Mouse (Mus musculus) E14TG2a.4 (cell line): Measurements from ENCODE around the gene Stx18.

Source experiments
- H3K27me3 ChIP-seq: 2 replicates; pipeline ENCODE4 v1.6.1; 2014; ENCODE audit warnings: low read length, control low read depth; ENCODE audit not compliant: insufficient read depth
- H3K36me3 ChIP-seq: 2 replicates; pipeline ENCODE4 v1.6.1; 2014; ENCODE audit warnings: low read length, control low read depth; ENCODE audit not compliant: insufficient read depth
- H3K4me1 ChIP-seq: replicated peaks from 2 replicates; pipeline ENCODE4 v1.6.1; 2014; ENCODE audit warnings: low read depth, low read length, control low read depth
- H3K4me3 ChIP-seq: replicated peaks from 2 replicates; pipeline ENCODE4 v1.5.1; 2014; ENCODE audit warnings: mild to moderate bottlenecking, low read length
- H3K9me3 ChIP-seq: 2 replicates; pipeline ENCODE4 v1.6.1; 2014; ENCODE audit warnings: low read length, control low read depth
- CTCF ChIP-seq: conservative IDR thresholded peaks from 2 replicates; pipeline ENCODE4 v1.5.1; 2014; ENCODE audit warnings: low read length
- NANOG ChIP-seq: IDR thresholded peaks from 2 replicates; pipeline ENCODE4 v1.6.1; 2014; ENCODE audit warnings: borderline replicate concordance, low read length, mixed read lengths
- POU5F1 ChIP-seq: IDR thresholded peaks from 2 replicates; pipeline ENCODE4 v1.6.1; 2014; ENCODE audit warnings: low read length, borderline replicate concordance

The Stx18 gene

GRCm38 (mm10) chr5:38157481-38158020 is 119.0 kb downstream of the Stx18 start:
- TF ChIP-seq CTCF (no peak), POU5F1 (no peak)
- H3K9me3 ChIP-seq: peaks cover 21% of the 10 kb centered on the region

GRCm38 (mm10) chr5:38158501-38158946 is 120.0 kb downstream of the Stx18 start:
- no peaks in the 10 kb centered on the region for H3K36me3 ChIP-seq
- TF ChIP-seq NANOG: no peak
- H3K27me3 ChIP-seq: peaks cover 84% of the 10 kb centered on the region
- peaks cover 20% of the 10 kb centered on the region for H3K9me3 ChIP-seq
- peaks cover 15% of the 10 kb centered on the region for H3K4me1 ChIP-seq
- peak overlapping the region; percentile 81 for H3K4me3 ChIP-seq

More at GRCm38 (mm10) chr5:38157481-38158020, 119.0 kb downstream of the Stx18 start:
- Histone ChIP-seq H3K4me3 (no peak overlapping the region), H3K36me3 (no peaks in the 10 kb centered on the region), H3K27me3 (peaks cover 78% of the 10 kb centered on the region), H3K4me1 (peaks cover 15% of the 10 kb centered on the region)

- peaks cover 89% of the 10 kb centered on the region for H3K27me3 ChIP-seq
- H3K36me3 ChIP-seq: no peaks in the 10 kb centered on the region
- peaks cover 15% of the 10 kb centered on the region for H3K9me3 ChIP-seq
- TF ChIP-seq CTCF (no peak), NANOG (no peak), POU5F1 (no peak)
- H3K4me1 ChIP-seq: peaks cover 15% of the 10 kb centered on the region
- peak overlapping the region; percentile 81 for H3K4me3 ChIP-seq
Observed at GRCm38 (mm10) chr5:38158947-38159633, 120.5 kb downstream of the Stx18 start.

- Histone ChIP-seq H3K36me3 (no peaks in the 10 kb centered on the region), H3K27me3 (peaks cover 96% of the 10 kb centered on the region), H3K4me3 (peak within 1 kb of the TSS; percentile 81), H3K9me3 (peaks cover 7% of the 10 kb centered on the region), H3K4me1 (peaks cover 15% of the 10 kb centered on the region)
- TF ChIP-seq POU5F1 (no peak), NANOG (no peak), CTCF (no peak)
Observed at GRCm38 (mm10) chr5:38159634-38160413, 121.3 kb downstream of the Stx18 start, which contains the start of gene Nsg1. Nsg1 (minus strand) TSS chr5:38159907.

GRCm38 (mm10) chr5:38168497-38168896 is 130.0 kb downstream of the Stx18 start:
- H3K4me1 ChIP-seq: no peaks in the 10 kb centered on the region
- no peak for TF ChIP-seq CTCF
- no peak for TF ChIP-seq POU5F1
- no peak for TF ChIP-seq NANOG

GRCm38 (mm10) chr5:38173766-38174165 is 135.2 kb downstream of the Stx18 start:
- Histone ChIP-seq H3K4me3 (no peak overlapping the region), H3K36me3 (no peaks in the 10 kb centered on the region), H3K27me3 (peaks cover 28% of the 10 kb centered on the region), H3K9me3 (peaks cover 35% of the 10 kb centered on the region), H3K4me1 (no peaks in the 10 kb centered on the region)
- TF ChIP-seq NANOG: no peak
- no peak for TF ChIP-seq CTCF
- no peak for TF ChIP-seq POU5F1

More at GRCm38 (mm10) chr5:38168497-38168896, 130.0 kb downstream of the Stx18 start:
- no peaks in the 10 kb centered on the region for H3K36me3 ChIP-seq
- H3K4me3 ChIP-seq: no peak overlapping the region
- H3K27me3 ChIP-seq: peaks cover 42% of the 10 kb centered on the region
- H3K9me3 ChIP-seq: peaks cover 15% of the 10 kb centered on the region

- H3K27me3 ChIP-seq: peaks cover 28% of the 10 kb centered on the region
- H3K4me1 ChIP-seq: no peaks in the 10 kb centered on the region
- peaks cover 41% of the 10 kb centered on the region for H3K9me3 ChIP-seq
- no peak overlapping the region for H3K4me3 ChIP-seq
- no peaks in the 10 kb centered on the region for H3K36me3 ChIP-seq
- no peak for TF ChIP-seq NANOG
- no peak for TF ChIP-seq CTCF
Observed at GRCm38 (mm10) chr5:38174256-38174912, 135.8 kb downstream of the Stx18 start.

- Histone ChIP-seq H3K9me3 (peaks cover 3% of the 10 kb centered on the region; the same call in 1 of the 2 replicates), H3K27me3 (no peaks in the 10 kb centered on the region), H3K4me1 (no peaks in the 10 kb centered on the region), H3K36me3 (no peaks in the 10 kb centered on the region), H3K4me3 (no peak overlapping the region)
- TF ChIP-seq CTCF: no peak
- no peak for TF ChIP-seq POU5F1
- TF ChIP-seq NANOG: no peak
Observed at GRCm38 (mm10) chr5:38184688-38185285, 146.2 kb downstream of the Stx18 start.
